Mouse (Mus musculus): ENCODE results near the gene Pgap2. TPM values are rescaled to one million over a fixed set of nuclear protein-coding genes. Genes with fewer than 3 reads are reported as not detected.
A peak's percentile ranks its signal among the peaks of the same experiment; 100 is the strongest.

The Pgap2 gene
- total and polyA plus RNA-seq, 3 experiments: 18.3 to 38.5 (median 23.7) TPM

- no peaks in the 10 kb centered on the region for H3K9me3 ChIP-seq (replicated peaks; ENCODE audit: low read length)
- DNase-seq (ENCODE audit: extremely low read depth): peak; percentile 83
- dilution Hi-C loops (cut with MboI; ENCODE audit: extremely low pct_ligation_motif_present, extremely low pct_unique_long_range_greater_than_20kb, low sequenced_read_pairs): no loop called here
- TF ChIP-seq POLR2A (IDR thresholded peaks at IDR 0.05; ENCODE audit: low read depth, low read length) (peak; percentile 76), JUN (IDR thresholded peaks at IDR 0.05; ENCODE audit: insufficient read depth, low read depth, low read length) (no peak), MAX (IDR thresholded peaks at IDR 0.05; ENCODE audit: low read length) (no peak), HCFC1 (IDR thresholded peaks at IDR 0.05; ENCODE audit: low read depth, low read length) (no peak; the same call in 1 of the 2 replicates), JUND (conservative IDR thresholded peaks at IDR 0.05; ENCODE audit: low read depth, low read length) (no peak), MXI1 (IDR thresholded peaks at IDR 0.05; ENCODE audit: low read depth, low read length) (no peak; the same call in 1 of the 2 replicates), ZKSCAN1 (IDR thresholded peaks at IDR 0.05; ENCODE audit: borderline replicate concordance, low read depth, low read length) (no peak), CHD2 (IDR thresholded peaks at IDR 0.05; ENCODE audit: low read length) (0 out of 2 replicates have a peak, but pooled peaks have one; percentile 4), ETS1 (conservative IDR thresholded peaks at IDR 0.05; ENCODE audit: low read depth, low read length) (no peak; the same call in 1 of the 2 replicates), RCOR1 (conservative IDR thresholded peaks at IDR 0.05; ENCODE audit: low read depth, low read length) (no peak; the same call in 1 of the 2 replicates), UBTF (IDR thresholded peaks at IDR 0.05; ENCODE audit: low read depth, low read length) (0 out of 2 replicates have a peak, but pooled peaks have one; percentile 67), MAZ (IDR thresholded peaks at IDR 0.05; ENCODE audit: low read depth, low read length) (peak; percentile 78; the same call in 1 of the 2 replicates), MEF2A (IDR thresholded peaks at IDR 0.05; ENCODE audit: borderline replicate concordance, low read depth, low read length) (no peak; the same call in 1 of the 2 replicates), RAD21 (IDR thresholded peaks at IDR 0.05; ENCODE audit: low read depth, low read length) (no peak), USF2 (conservative IDR thresholded peaks at IDR 0.05; ENCODE audit: low read depth, low read length) (no peak), MYC (IDR thresholded peaks at IDR 0.05; ENCODE audit: low read depth, low read length) (no peak), IRF4 (IDR thresholded peaks at IDR 0.05; ENCODE audit: low read depth, low read length) (peak; percentile 40; the same call in 1 of the 2 replicates), PAX5 (IDR thresholded peaks at IDR 0.05; ENCODE audit: low read length) (no peak), CHD1 (IDR thresholded peaks at IDR 0.05; ENCODE audit: low read depth, low read length) (no peak), SIN3A (IDR thresholded peaks at IDR 0.05; ENCODE audit: low read length) (peak; percentile 80), ELF1 (IDR thresholded peaks at IDR 0.05; ENCODE audit: low read depth, low read length) (peak; percentile 72), NELFE (IDR thresholded peaks at IDR 0.05; ENCODE audit: low read depth, low read length) (peak; percentile 72), TCF12 (IDR thresholded peaks at IDR 0.05; ENCODE audit: low read depth, low read length) (peak; percentile 52), BHLHE40 (IDR thresholded peaks at IDR 0.05; ENCODE audit: low read depth, low read length) (no peak)
- H3K4me3 ChIP-seq (replicated peaks in 1 of 3; ENCODE audit: low read depth in 2 of 3, low read length in 2 of 3, poor library complexity in 1 of 3): peak overlapping the region; percentile 74 to 85 (median 76)
- H3K9ac ChIP-seq (ENCODE audit: insufficient read depth, low read depth): peak overlapping the region; percentile 94
- no peaks in the 10 kb centered on the region for H3K27me3 ChIP-seq (replicated peaks)
- peak overlapping the region; percentile 92 for H3K27ac ChIP-seq (ENCODE audit: insufficient read depth, low read depth)
- in situ Hi-C loops (cut with MboI; ENCODE audit: low pct_ligation_motif_present, low pct_unique_long_range_greater_than_20kb, low sequenced_read_pairs): loop anchor here (25.0 kb wide), 1 partner anchor 588 kb away; the partner anchor contains the start of gene Clpb
- H3K79me2 ChIP-seq (replicated peaks; ENCODE audit: control insufficient read depth, extremely low read depth, insufficient read depth, poor library complexity, severe bottlenecking): peaks cover 40% of the 10 kb centered on the region
- no peaks in the 10 kb centered on the region for H3K36me3 ChIP-seq (replicated peaks in 1 of 2; ENCODE audit: control insufficient read depth in 1 of 2, insufficient read depth in 1 of 2, low read length in 1 of 2)
- H3K4me1 ChIP-seq (ENCODE audit: control insufficient read depth in 1 of 2, insufficient read depth in 2 of 2): peaks cover 27 to 40% of the 10 kb centered on the region in 2 experiments
- peak overlapping the region; percentile 22; the same call in 1 of the 2 replicates for H3K4me2 ChIP-seq (ENCODE audit: insufficient read depth, low read depth, poor library complexity, severe bottlenecking)
These were observed 40.1 kb downstream of the Pgap2 start for GRCm38 (mm10) chr7:102249896-102250630.
